Mouse (Mus musculus): ENCODE results near the gene Otoa.

- no peak for TF ChIP-seq POLR2A (IDR thresholded peaks at IDR 0.05; ENCODE audit: low read depth, low read length)
- no peak for TF ChIP-seq CTCF (IDR thresholded peaks at IDR 0.05; ENCODE audit: borderline replicate concordance, insufficient read depth, low read length)
Measured at GRCm38 (mm10) chr7:121085500-121085899, 4.0 kb downstream of the Otoa start.

Data from embryonic fibroblast, embryonic 13.5 days (primary cell).